Mouse (Mus musculus) stomach, embryonic 14.5 days (tissue): ENCODE results near the gene Notch3. TPM values are rescaled to one million over a fixed set of nuclear protein-coding genes. Genes with fewer than 3 reads are reported as not detected.

Source experiments
- ATAC-seq: fragments of 200-750 bp; cut with Nextera tagmentation; 2 replicates; pipeline ENCODE4 v1.8.0; 2017; ENCODE audit warnings: low read depth, moderate TSS enrichment; ENCODE audit not compliant: insufficient number of reproducible peaks, insufficient read depth, low FRiP score
- H3K27ac ChIP-seq: fragments of 300-500 bp; sonication (generic); 2 replicates; pipeline ENCODE4 v1.5.1; 2014; ENCODE audit warnings: mild to moderate bottlenecking, low read length, moderate library complexity, mixed read lengths
- H3K27me3 ChIP-seq: fragments of 300-500 bp; sonication (generic); 2 replicates; pipeline ENCODE4 v1.6.1; 2014; ENCODE audit warnings: low read length, control low read depth, mixed read lengths; ENCODE audit not compliant: control insufficient read depth, insufficient read depth
- H3K36me3 ChIP-seq: fragments of 300-500 bp; sonication (generic); 2 replicates; pipeline ENCODE4 v1.6.1; 2014; ENCODE audit warnings: mild to moderate bottlenecking, control low read depth, low read length, moderate library complexity, mixed read lengths; ENCODE audit not compliant: control insufficient read depth, insufficient read depth
- H3K4me1 ChIP-seq: fragments of 300-500 bp; sonication (generic); 2 replicates; pipeline ENCODE4 v1.6.1; 2014; ENCODE audit warnings: low read length, control low read depth, mixed read lengths; ENCODE audit not compliant: control insufficient read depth, insufficient read depth
- H3K4me2 ChIP-seq: fragments of 300-500 bp; sonication (generic); replicated peaks from 2 replicates; pipeline ENCODE4 v1.6.1; 2014; ENCODE audit warnings: low read depth, low read length, control low read depth
- H3K4me3 ChIP-seq: fragments of 300-500 bp; sonication (generic); 2 replicates; pipeline ENCODE4 v1.5.1; 2014; ENCODE audit warnings: low read depth, low read length, control low read depth
- H3K9ac ChIP-seq: fragments of 300-500 bp; sonication (generic); replicated peaks from 2 replicates; pipeline ENCODE4 v1.6.1; 2014; ENCODE audit warnings: low read depth, mild to moderate bottlenecking, control low read depth, low read length, moderate library complexity, mixed read lengths
- H3K9me3 ChIP-seq: fragments of 300-500 bp; sonication (generic); 2 replicates; pipeline ENCODE4 v1.6.1; 2016; ENCODE audit warnings: low read depth, low read length, control low read depth; ENCODE audit not compliant: control insufficient read depth
- WGBS: fragments of 180-500 bp; shearing (Covaris S2); extraction: QIAGEN DNeasy Blood & Tissue Kit; methylation state at CpG from one replicate; pipeline ENCODE4 v1.1.7; 2014; 5-methylcytosine and 5-hydroxymethylcytosine counted together
- polyA plus RNA-seq: library from polyadenylated mRNA; unstranded; fragments of >200 nt; fragmentation: Nextera tagmentation; extraction: Ambion mirVana; gene quantifications from 2 replicates; pipeline ENCODE4 v1.2.1, GENCODE M21; 2014

Gene Notch3
- polyA plus RNA-seq, 1 experiment from 2014 or later, result 22.2 TPM

DNA sequence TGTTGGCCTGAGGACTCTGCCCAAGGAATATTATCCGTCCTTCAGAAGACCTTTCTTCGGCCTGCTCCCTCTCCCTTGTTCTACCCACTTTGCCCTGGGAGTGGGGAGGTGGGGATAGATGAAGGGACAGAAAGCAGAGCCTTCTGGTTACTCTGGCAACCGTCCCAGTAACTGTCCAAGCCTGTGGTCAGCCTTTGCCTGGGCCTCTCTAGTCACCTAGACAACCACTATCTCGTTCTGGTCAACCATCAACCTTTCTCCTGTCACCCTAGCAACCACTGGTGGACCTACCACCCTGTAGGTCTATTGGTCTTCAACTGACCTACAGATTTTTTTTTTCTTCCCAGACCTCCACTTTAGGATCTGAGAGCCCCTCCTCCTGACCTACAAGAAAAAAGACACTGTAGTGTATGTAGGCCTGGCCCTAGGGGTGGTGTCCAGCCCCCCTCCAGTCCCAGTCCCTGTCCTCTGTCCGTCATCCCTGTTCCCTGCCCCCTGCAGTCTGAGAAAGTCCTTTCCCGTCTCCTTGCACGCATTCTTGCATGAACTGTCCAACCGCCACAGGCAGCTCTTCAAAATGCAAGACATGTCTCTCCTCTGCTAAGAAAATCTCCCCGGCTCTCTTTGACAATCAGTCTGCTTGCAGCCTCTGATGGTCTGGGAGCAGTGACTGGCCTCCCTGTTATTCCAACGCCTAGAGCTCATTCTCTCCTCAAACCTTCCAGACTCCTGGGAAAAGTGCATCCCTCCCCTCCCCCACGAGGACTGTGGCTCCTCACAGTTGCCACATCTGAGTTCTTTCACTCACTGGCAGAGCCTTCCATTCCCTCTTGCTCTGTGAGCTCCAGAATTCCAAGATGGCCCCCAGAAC is 13.2 kb upstream of the Notch3 start:
- H3K27me3 ChIP-seq, result no peaks in the 10 kb centered on the region
- WGBS, result 46% methylated on average over 11 of the region's 11 CpGs
- no peak overlapping the region for H3K9ac ChIP-seq
- no peak overlapping the region for H3K4me2 ChIP-seq
- H3K4me1 ChIP-seq, result peaks cover 11% of the 10 kb centered on the region; the same call in 1 of the 2 replicates
- no peak overlapping the region for H3K4me3 ChIP-seq
- no peak overlapping the region for H3K27ac ChIP-seq
- ATAC-seq, result no peak
- H3K9me3 ChIP-seq, result no peaks in the 10 kb centered on the region
- H3K36me3 ChIP-seq, result no peaks in the 10 kb centered on the region

DNA sequence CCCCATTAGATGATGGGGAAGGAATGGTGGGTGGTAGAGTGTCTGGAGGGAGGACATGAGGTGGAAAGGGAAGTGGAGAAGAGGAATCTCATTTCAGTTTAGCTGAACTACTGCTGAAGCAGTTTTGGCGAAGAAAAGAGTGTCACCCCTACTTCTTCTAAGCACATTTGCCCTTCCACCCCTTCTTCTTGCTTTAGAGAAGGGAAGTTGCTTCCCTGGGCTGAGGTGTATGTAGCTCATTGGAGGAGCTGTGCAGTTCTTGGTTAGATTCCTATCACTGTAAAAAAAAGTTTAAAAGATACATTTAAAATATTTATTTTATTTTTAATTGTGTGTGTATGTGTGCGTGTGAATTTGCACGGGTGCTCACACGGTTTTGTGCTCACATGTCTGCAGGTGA is 10.3 kb upstream of the Notch3 start:
- no peaks in the 10 kb centered on the region for H3K36me3 ChIP-seq
- H3K9ac ChIP-seq, result no peak overlapping the region
- 89% methylated on average over 4 of the region's 4 CpGs for WGBS
- H3K27me3 ChIP-seq, result no peaks in the 10 kb centered on the region
- no peak overlapping the region for H3K4me3 ChIP-seq
- H3K4me2 ChIP-seq, result no peak overlapping the region
- H3K9me3 ChIP-seq, result no peaks in the 10 kb centered on the region
- no peak overlapping the region for H3K27ac ChIP-seq
- ATAC-seq, result no peak
- peaks cover 11% of the 10 kb centered on the region; the same call in 1 of the 2 replicates for H3K4me1 ChIP-seq

DNA sequence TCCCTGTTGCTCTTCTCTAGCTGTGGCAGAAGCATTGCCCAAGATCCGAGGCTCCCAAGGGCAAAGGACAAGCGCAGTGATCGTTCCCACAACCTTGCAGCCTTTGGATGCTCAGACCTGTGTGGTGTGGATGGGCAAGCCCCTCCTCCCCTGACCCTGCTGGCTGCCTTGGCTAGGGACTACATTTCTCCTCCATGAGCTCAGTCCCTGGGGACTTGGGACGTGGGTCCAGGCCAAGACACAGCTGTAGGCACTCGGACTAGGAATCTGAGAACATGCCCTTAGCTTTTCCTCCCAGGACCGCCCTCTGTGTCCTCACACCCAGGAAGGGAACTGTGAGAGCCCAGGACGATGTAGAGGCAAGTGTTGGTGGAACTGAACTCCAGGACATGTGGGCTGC is 6.5 kb upstream of the Notch3 start:
- Histone ChIP-seq H3K9me3 (no peaks in the 10 kb centered on the region), H3K4me3 (no peak overlapping the region), H3K27ac (no peak overlapping the region), H3K36me3 (no peaks in the 10 kb centered on the region), H3K9ac (no peak overlapping the region), H3K4me1 (0 out of 2 replicates have a peak, but pooled peaks cover 4% of the 10 kb centered on the region), H3K27me3 (no peaks in the 10 kb centered on the region), H3K4me2 (no peak overlapping the region)
- ATAC-seq, result no peak
- 57% methylated on average over 7 of the region's 7 CpGs for WGBS

DNA sequence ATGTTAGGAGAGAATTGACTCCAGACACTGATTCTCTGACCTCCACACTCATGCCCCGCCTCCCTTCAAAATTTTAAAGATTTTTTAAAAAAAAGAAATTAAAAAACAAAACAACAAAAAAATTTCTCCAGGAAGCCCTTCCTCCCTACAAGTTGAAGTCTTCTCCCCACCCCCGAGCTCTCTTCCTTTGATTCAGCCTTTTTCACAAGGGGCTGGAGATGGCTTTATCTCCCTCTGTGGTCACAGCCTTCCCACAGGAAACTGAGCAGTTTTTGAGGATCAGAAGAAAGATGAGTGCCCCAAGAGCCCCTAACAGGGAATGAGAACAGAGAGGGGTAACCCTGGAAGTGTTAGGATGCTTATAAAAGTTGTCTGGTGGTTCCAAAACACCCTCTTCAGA is 5.8 kb upstream of the Notch3 start:
- Histone ChIP-seq H3K9ac (no peak overlapping the region), H3K27me3 (no peaks in the 10 kb centered on the region), H3K4me2 (no peak overlapping the region), H3K4me1 (0 out of 2 replicates have a peak, but pooled peaks cover 4% of the 10 kb centered on the region), H3K4me3 (no peak overlapping the region), H3K27ac (no peak overlapping the region), H3K36me3 (no peaks in the 10 kb centered on the region), H3K9me3 (no peaks in the 10 kb centered on the region)
- 84% methylated on average over 2 of the region's 2 CpGs for WGBS
- no peak for ATAC-seq

DNA sequence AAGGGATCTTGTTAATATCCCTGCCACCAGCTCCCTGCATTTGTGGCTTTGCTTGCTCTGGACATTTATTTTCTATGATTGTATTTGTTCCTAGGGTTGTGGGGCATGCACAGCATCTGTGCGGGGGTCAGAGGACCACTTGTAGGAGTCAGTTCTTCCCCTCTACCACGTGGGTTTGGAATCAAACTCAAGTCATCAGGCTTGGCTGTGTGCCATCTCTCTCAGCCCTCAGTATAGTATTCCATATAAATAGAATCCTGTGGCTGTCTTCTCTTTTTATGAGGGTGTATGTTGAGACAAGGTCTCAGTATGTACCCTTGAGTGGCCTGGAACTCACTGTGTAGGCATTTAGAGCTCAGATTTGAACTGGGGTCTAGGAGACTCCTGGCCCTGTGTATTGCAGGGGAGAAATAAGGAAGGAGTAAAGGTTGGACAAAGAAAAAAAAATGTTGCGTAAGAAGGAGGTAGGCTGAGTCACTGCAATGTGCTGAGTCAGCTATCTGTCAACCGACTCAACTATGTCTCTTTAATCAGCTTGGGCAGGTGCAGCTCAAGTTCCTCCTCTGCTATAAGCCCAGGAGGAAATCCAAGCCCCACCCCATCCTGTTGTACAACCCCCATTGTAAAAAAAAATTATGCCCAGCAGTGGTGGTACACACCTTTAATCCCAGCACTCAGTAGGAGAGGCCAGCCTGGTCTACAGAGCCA is 3.0 kb upstream of the Notch3 start:
- Histone ChIP-seq H3K27me3 (no peaks in the 10 kb centered on the region), H3K4me1 (peaks cover 12% of the 10 kb centered on the region), H3K9ac (no peak overlapping the region), H3K4me3 (no peak overlapping the region), H3K9me3 (no peaks in the 10 kb centered on the region), H3K4me2 (no peak overlapping the region), H3K27ac (no peak overlapping the region), H3K36me3 (no peaks in the 10 kb centered on the region)
- WGBS, result 46% methylated on average over 4 of the region's 4 CpGs
- ATAC-seq, result no peak

DNA sequence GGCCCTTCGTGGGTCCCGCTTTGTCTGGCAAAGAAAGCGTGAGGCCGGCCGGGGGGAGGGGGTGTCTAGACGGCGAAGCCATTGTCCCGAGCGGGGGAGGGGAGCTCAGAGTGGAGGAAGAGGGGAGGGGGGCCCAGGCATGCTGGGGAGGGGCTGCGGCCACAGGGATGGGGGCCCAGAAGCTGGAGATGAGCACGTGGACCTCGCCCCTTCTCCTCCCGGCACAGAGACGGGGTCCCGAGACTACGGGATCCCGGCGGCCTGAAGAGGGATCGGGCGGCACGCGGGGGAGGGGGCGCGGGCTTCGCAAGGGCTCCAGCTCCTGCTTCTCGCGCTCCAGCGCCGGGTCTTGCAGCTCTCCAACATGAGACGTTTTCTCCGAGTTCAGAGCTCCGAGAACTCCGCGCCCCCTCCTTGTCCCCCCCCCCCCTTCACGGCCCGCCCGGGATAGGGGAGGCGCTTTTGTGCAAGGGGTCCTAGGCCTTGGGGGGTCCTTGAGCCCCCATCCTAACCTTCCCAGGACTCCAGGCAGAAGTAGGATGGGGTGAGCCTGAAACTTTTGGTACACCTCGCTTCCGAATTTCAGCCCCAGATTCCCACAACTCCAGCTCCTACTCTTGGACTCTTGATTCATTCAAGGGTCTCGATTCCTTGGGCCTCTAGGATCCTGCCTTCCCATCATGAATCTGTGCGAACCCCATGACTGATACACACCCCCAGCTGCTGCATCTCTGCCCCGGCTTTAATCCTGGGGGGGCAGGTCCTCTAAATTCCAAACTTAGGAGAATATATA is 653 bp downstream of the Notch3 start:
- no peaks in the 10 kb centered on the region for H3K27me3 ChIP-seq
- H3K4me3 ChIP-seq, result peak overlapping the region; percentile 84
- H3K4me2 ChIP-seq, result peak overlapping the region; percentile 66
- H3K36me3 ChIP-seq, result no peaks in the 10 kb centered on the region
- peaks cover 38% of the 10 kb centered on the region for H3K4me1 ChIP-seq
- H3K9ac ChIP-seq, result peak overlapping the region; percentile 69
- 2% methylated on average over 37 of the region's 43 CpGs for WGBS
- no peaks in the 10 kb centered on the region for H3K9me3 ChIP-seq
- peak; percentile 30; the same call in 1 of the 2 replicates for ATAC-seq
- H3K27ac ChIP-seq, result peak overlapping the region; percentile 87

DNA sequence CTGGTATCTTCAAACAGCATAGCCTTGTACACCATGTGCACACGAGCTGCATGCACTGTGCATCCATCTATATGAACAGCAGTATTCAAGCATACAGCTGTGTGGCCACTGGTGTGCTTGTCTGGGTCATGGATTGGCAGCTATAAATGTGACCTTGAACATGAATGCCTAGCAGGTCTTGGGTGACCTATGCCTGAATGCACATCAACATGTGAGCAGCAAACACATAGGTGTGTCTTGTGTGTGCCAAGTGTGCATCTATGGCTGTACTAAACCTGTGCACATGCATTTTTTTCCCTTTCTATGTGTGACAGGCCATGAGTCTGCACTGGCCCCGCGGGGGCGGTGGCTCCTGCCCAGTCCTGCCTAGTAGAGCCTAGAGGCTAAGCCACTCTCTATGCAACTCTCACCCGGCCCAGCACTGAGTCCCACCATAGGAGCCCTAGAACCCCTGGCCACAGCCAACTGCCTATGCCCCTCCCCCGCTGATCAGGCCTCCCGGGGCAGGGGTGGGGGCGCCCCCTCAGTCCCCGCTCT is 1.3 kb downstream of the Notch3 start:
- H3K4me1 ChIP-seq, result peaks cover 38% of the 10 kb centered on the region
- H3K9ac ChIP-seq, result peak overlapping the region; percentile 69
- H3K27ac ChIP-seq, result peak overlapping the region; percentile 87
- no peaks in the 10 kb centered on the region for H3K9me3 ChIP-seq
- peak; percentile 40; the same call in 1 of the 2 replicates for ATAC-seq
- H3K27me3 ChIP-seq, result no peaks in the 10 kb centered on the region
- H3K4me3 ChIP-seq, result peak overlapping the region; percentile 84
- 0 out of 2 replicates have a peak, but pooled peaks cover 2% of the 10 kb centered on the region for H3K36me3 ChIP-seq
- WGBS, result 8% methylated on average over 9 of the region's 9 CpGs
- H3K4me2 ChIP-seq, result peak overlapping the region; percentile 66

DNA sequence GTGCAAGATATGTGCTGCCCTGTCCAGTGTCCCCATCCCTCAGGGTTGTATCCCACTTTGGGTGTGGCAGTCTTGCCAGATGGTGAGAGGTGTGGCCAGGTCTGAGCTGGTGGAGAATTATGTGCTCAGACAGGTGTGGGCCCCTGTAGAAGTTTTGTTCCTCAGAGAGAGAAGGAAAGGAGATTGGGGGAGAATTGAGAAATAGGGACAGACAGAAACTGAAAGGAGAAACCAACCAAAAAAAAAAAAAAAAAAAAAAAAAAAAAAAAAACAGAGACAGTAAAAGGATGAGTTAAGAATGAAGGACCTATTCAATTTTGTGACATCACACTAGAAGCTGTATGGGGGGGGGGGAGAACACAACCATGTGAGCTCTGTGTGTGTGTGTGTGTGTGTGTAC is 1.9 kb downstream of the Notch3 start:
- Histone ChIP-seq H3K27me3 (no peaks in the 10 kb centered on the region), H3K4me2 (peak overlapping the region; percentile 66), H3K9ac (0 out of 2 replicates have a peak overlapping the region, but pooled peaks have one; percentile 6), H3K4me3 (no peak overlapping the region), H3K36me3 (peaks cover 2% of the 10 kb centered on the region; the same call in 1 of the 2 replicates), H3K4me1 (peaks cover 37% of the 10 kb centered on the region), H3K27ac (peak overlapping the region; percentile 36; the same call in 1 of the 2 replicates), H3K9me3 (no peaks in the 10 kb centered on the region)
- no peak for ATAC-seq
